Mouse (Mus musculus) liver, adult 2 months (tissue): ENCODE results near the gene Myo18b. TPM values are rescaled to one million over a fixed set of nuclear protein-coding genes. Genes with fewer than 3 reads are reported as not detected.

ENCODE experiments used
- DNase-seq: peaks from one replicate; pipeline ENCODE4 v3.0.0-alpha.2; 2011; ENCODE audit warnings: low read depth, low spot score; ENCODE audit errors: extremely low read depth
- H3K27ac ChIP-seq: fragments of 200-500 bp; replicated peaks from 2 replicates; pipeline ENCODE4 v1.5.1; 2012; ENCODE audit warnings: low read depth, mild to moderate bottlenecking, control low read depth, inconsistent platforms, low read length; ENCODE audit not compliant: insufficient read depth
- H3K27me3 ChIP-seq: fragments of 200-500 bp; 2 replicates; pipeline ENCODE4 v1.6.1; 2012; ENCODE audit warnings: mild to moderate bottlenecking, moderate library complexity, low read length, inconsistent platforms; ENCODE audit not compliant: control insufficient read depth, insufficient read depth
- H3K36me3 ChIP-seq: fragments of 200-500 bp; 2 replicates; pipeline ENCODE4 v1.6.1; 2012; ENCODE audit warnings: low read length, inconsistent platforms; ENCODE audit not compliant: control insufficient read depth, insufficient read depth
- H3K4me1 ChIP-seq: fragments of 200-500 bp; 2 replicates; pipeline ENCODE4 v1.6.1; 2011; ENCODE audit warnings: low read length; ENCODE audit not compliant: control insufficient read depth, insufficient read depth
- H3K4me3 ChIP-seq: fragments of 200-500 bp; 2 replicates; pipeline ENCODE4 v1.5.1; 2011; ENCODE audit warnings: low read depth, mild to moderate bottlenecking, control low read depth, low read length, moderate library complexity; ENCODE audit not compliant: insufficient read depth
- H3K79me2 ChIP-seq: fragments of 200-500 bp; 2 replicates; pipeline ENCODE4 v1.6.1; 2012; ENCODE audit warnings: inconsistent platforms, mild to moderate bottlenecking, low read length, moderate library complexity; ENCODE audit not compliant: control insufficient read depth, insufficient read depth
- H3K9ac ChIP-seq: fragments of 200-500 bp; 2 replicates; pipeline ENCODE4 v1.6.1; 2012; ENCODE audit warnings: low read depth, mild to moderate bottlenecking, control low read depth, inconsistent platforms, low read length
- CTCF ChIP-seq: fragments of 200-500 bp; IDR thresholded peaks from 2 replicates; pipeline ENCODE4 v1.5.1; 2011; ENCODE audit warnings: low read depth, low read length, control low read depth
- POLR2A ChIP-seq: fragments of 200-500 bp; IDR thresholded peaks from 2 replicates; pipeline ENCODE4 v1.6.1; 2011; ENCODE audit warnings: low read length, control low read depth; ENCODE audit not compliant: insufficient read depth; ENCODE audit errors: extremely low read depth
- WGBS: fragments of 180-500 bp; shearing (Covaris S2); methylation state at CpG from one replicate; pipeline ENCODE4 v1.1.7; 2018; 5-methylcytosine and 5-hydroxymethylcytosine counted together
- polyA plus RNA-seq: library from polyadenylated mRNA; depleted of rRNA; stranded (reverse); fragments of >200 nt; gene quantifications from 2 replicates; pipeline ENCODE4 v1.2.3, GENCODE M21; 2012; rRNA removed
- total RNA-seq: library from RNA; depleted of rRNA; stranded (reverse); fragments of >200 nt; gene quantifications from 2 replicates; pipeline ENCODE4 v1.2.3, GENCODE M21; 2014; rRNA removed

The Myo18b gene
- 0.20 and 0.28 TPM in 2 replicates for total RNA-seq
- 0.02 and 0.04 TPM in 2 replicates for polyA plus RNA-seq

- no peak for TF ChIP-seq CTCF
- TF ChIP-seq POLR2A: no peak
- H3K9ac ChIP-seq: no peak within 1 kb of the TSS
- H3K27ac ChIP-seq: no peak within 1 kb of the TSS
- H3K4me3 ChIP-seq: no peak within 1 kb of the TSS
- H3K27me3 ChIP-seq: no peaks in the 10 kb centered on the region
- no peak for DNase-seq
- H3K79me2 ChIP-seq: no peaks in the 10 kb centered on the region
- 77% methylated on average over 17 of the region's 17 CpGs for WGBS
- H3K36me3 ChIP-seq: no peaks in the 10 kb centered on the region
- no peaks in the 10 kb centered on the region for H3K4me1 ChIP-seq
Observed at GRCm38 (mm10) chr5:112895674-112896654, at the start of gene Myo18b. Myo18b (minus strand) TSS chr5:112896362.

- 89% methylated on average over 7 of the region's 7 CpGs for WGBS
- H3K27me3 ChIP-seq: no peaks in the 10 kb centered on the region
- no peak overlapping the region for H3K27ac ChIP-seq
- H3K4me3 ChIP-seq: no peak overlapping the region
- TF ChIP-seq POLR2A (no peak), CTCF (no peak)
- H3K4me1 ChIP-seq: no peaks in the 10 kb centered on the region
- no peaks in the 10 kb centered on the region for H3K79me2 ChIP-seq
- DNase-seq: no peak
- no peaks in the 10 kb centered on the region for H3K36me3 ChIP-seq
- H3K9ac ChIP-seq: no peak overlapping the region
Observed at GRCm38 (mm10) chr5:112945925-112946324, 49.8 kb upstream of the Myo18b start.

- Histone ChIP-seq H3K4me1 (no peaks in the 10 kb centered on the region), H3K27ac (no peak overlapping the region), H3K4me3 (no peak overlapping the region), H3K36me3 (no peaks in the 10 kb centered on the region), H3K9ac (no peak overlapping the region), H3K79me2 (no peaks in the 10 kb centered on the region), H3K27me3 (no peaks in the 10 kb centered on the region)
- no peak for DNase-seq
- WGBS: 86% methylated on average over 7 of the region's 7 CpGs
- TF ChIP-seq CTCF: no peak
- no peak for TF ChIP-seq POLR2A
Observed at GRCm38 (mm10) chr5:112942244-112942643, 46.1 kb upstream of the Myo18b start.

- H3K9ac ChIP-seq: no peak overlapping the region
- no peak overlapping the region for H3K27ac ChIP-seq
- H3K4me3 ChIP-seq: no peak overlapping the region
- no peaks in the 10 kb centered on the region for H3K36me3 ChIP-seq
- no peaks in the 10 kb centered on the region for H3K4me1 ChIP-seq
- H3K79me2 ChIP-seq: no peaks in the 10 kb centered on the region
- DNase-seq: no peak
- TF ChIP-seq CTCF: no peak
- no peak for TF ChIP-seq POLR2A
- H3K27me3 ChIP-seq: no peaks in the 10 kb centered on the region
- WGBS: 96% methylated on average over 12 of the region's 12 CpGs
Observed at GRCm38 (mm10) chr5:112941001-112941400, 44.8 kb upstream of the Myo18b start.

- no peak overlapping the region for H3K9ac ChIP-seq
- H3K4me3 ChIP-seq: no peak overlapping the region
- WGBS: 84% methylated on average over 10 of the region's 10 CpGs
- TF ChIP-seq POLR2A (no peak), CTCF (no peak)
- no peaks in the 10 kb centered on the region for H3K79me2 ChIP-seq
- H3K27ac ChIP-seq: no peak overlapping the region
- H3K27me3 ChIP-seq: no peaks in the 10 kb centered on the region
- no peaks in the 10 kb centered on the region; the same call in 1 of the 2 replicates for H3K4me1 ChIP-seq
- no peak for DNase-seq
- H3K36me3 ChIP-seq: no peaks in the 10 kb centered on the region
Observed at GRCm38 (mm10) chr5:112936632-112937031, 40.5 kb upstream of the Myo18b start.

- no peak for TF ChIP-seq CTCF
- TF ChIP-seq POLR2A: no peak
- Histone ChIP-seq H3K9ac (no peak overlapping the region), H3K4me1 (no peaks in the 10 kb centered on the region; the same call in 1 of the 2 replicates), H3K36me3 (no peaks in the 10 kb centered on the region), H3K79me2 (no peaks in the 10 kb centered on the region), H3K4me3 (no peak overlapping the region), H3K27ac (no peak overlapping the region), H3K27me3 (no peaks in the 10 kb centered on the region)
- no peak for DNase-seq
- WGBS: 80% methylated on average over 8 of the region's 8 CpGs
Observed at GRCm38 (mm10) chr5:112935436-112935835, 39.3 kb upstream of the Myo18b start.
